Mouse (Mus musculus): ENCODE measurements around the gene Hp1bp3. TPM values are rescaled to one million over a fixed set of nuclear protein-coding genes. Genes with fewer than 3 reads are reported as not detected.
A peak's percentile ranks its signal among the peaks of the same experiment; 100 is the strongest.

The Hp1bp3 gene
- total RNA-seq (2017): 289 and 297 TPM in 2 replicates

GRCm38 (mm10) chr4:138216200-138216890, at the start of gene Hp1bp3:
TSS of gene Hp1bp3 (plus strand) at chr4:138216296.
- ATAC-seq (replicated peaks in 1 of 2; ENCODE audit: insufficient read depth in 1 of 2, low FRiP score in 2 of 2, low TSS enrichment in 1 of 2, low read depth in 1 of 2, poor library complexity in 2 of 2, severe bottlenecking in 2 of 2): peak; percentile 46 to 61

GRCm38 (mm10) chr4:138166519-138166918, 49.6 kb upstream of the Hp1bp3 start:
- no peak for ATAC-seq (replicated peaks in 1 of 2; ENCODE audit: insufficient read depth in 1 of 2, low FRiP score in 2 of 2, low TSS enrichment in 1 of 2, low read depth in 1 of 2, poor library complexity in 2 of 2, severe bottlenecking in 2 of 2)

- ATAC-seq (replicated peaks in 1 of 2; ENCODE audit: insufficient read depth in 1 of 2, low FRiP score in 2 of 2, low TSS enrichment in 1 of 2, low read depth in 1 of 2, poor library complexity in 2 of 2, severe bottlenecking in 2 of 2): no peak
These were observed 47.9 kb upstream of the Hp1bp3 start for GRCm38 (mm10) chr4:138168162-138168561.

- ATAC-seq (replicated peaks in 1 of 2; ENCODE audit: insufficient read depth in 1 of 2, low FRiP score in 2 of 2, low TSS enrichment in 1 of 2, low read depth in 1 of 2, poor library complexity in 2 of 2, severe bottlenecking in 2 of 2): no peak
These were observed 46.7 kb upstream of the Hp1bp3 start for GRCm38 (mm10) chr4:138169420-138169819.

GRCm38 (mm10) chr4:138172686-138173085, 43.4 kb upstream of the Hp1bp3 start:
- peak; percentile 70 to 75 for ATAC-seq (replicated peaks in 1 of 2; ENCODE audit: insufficient read depth in 1 of 2, low FRiP score in 2 of 2, low TSS enrichment in 1 of 2, low read depth in 1 of 2, poor library complexity in 2 of 2, severe bottlenecking in 2 of 2)

- no peak for ATAC-seq (replicated peaks in 1 of 2; ENCODE audit: insufficient read depth in 1 of 2, low FRiP score in 2 of 2, low TSS enrichment in 1 of 2, low read depth in 1 of 2, poor library complexity in 2 of 2, severe bottlenecking in 2 of 2)
These were observed 36.7 kb upstream of the Hp1bp3 start for GRCm38 (mm10) chr4:138179391-138179790.

GRCm38 (mm10) chr4:138180719-138181118, 35.4 kb upstream of the Hp1bp3 start:
- no peak for ATAC-seq (replicated peaks in 1 of 2; ENCODE audit: insufficient read depth in 1 of 2, low FRiP score in 2 of 2, low TSS enrichment in 1 of 2, low read depth in 1 of 2, poor library complexity in 2 of 2, severe bottlenecking in 2 of 2)

GRCm38 (mm10) chr4:138184056-138184455, 32.0 kb upstream of the Hp1bp3 start:
- ATAC-seq (replicated peaks in 1 of 2; ENCODE audit: insufficient read depth in 1 of 2, low FRiP score in 2 of 2, low TSS enrichment in 1 of 2, low read depth in 1 of 2, poor library complexity in 2 of 2, severe bottlenecking in 2 of 2): no peak

GRCm38 (mm10) chr4:138184573-138184981, 31.5 kb upstream of the Hp1bp3 start:
- ATAC-seq (replicated peaks in 1 of 2; ENCODE audit: insufficient read depth in 1 of 2, low FRiP score in 2 of 2, low TSS enrichment in 1 of 2, low read depth in 1 of 2, poor library complexity in 2 of 2, severe bottlenecking in 2 of 2): no peak

GRCm38 (mm10) chr4:138185961-138186360, 30.1 kb upstream of the Hp1bp3 start:
- no peak for ATAC-seq (replicated peaks in 1 of 2; ENCODE audit: insufficient read depth in 1 of 2, low FRiP score in 2 of 2, low TSS enrichment in 1 of 2, low read depth in 1 of 2, poor library complexity in 2 of 2, severe bottlenecking in 2 of 2)

GRCm38 (mm10) chr4:138187995-138188394, 28.1 kb upstream of the Hp1bp3 start:
- no peak for ATAC-seq (replicated peaks in 1 of 2; ENCODE audit: insufficient read depth in 1 of 2, low FRiP score in 2 of 2, low TSS enrichment in 1 of 2, low read depth in 1 of 2, poor library complexity in 2 of 2, severe bottlenecking in 2 of 2)

GRCm38 (mm10) chr4:138192561-138192960, 23.5 kb upstream of the Hp1bp3 start:
- ATAC-seq (replicated peaks in 1 of 2; ENCODE audit: insufficient read depth in 1 of 2, low FRiP score in 2 of 2, low TSS enrichment in 1 of 2, low read depth in 1 of 2, poor library complexity in 2 of 2, severe bottlenecking in 2 of 2): no peak

- ATAC-seq (replicated peaks in 1 of 2; ENCODE audit: insufficient read depth in 1 of 2, low FRiP score in 2 of 2, low TSS enrichment in 1 of 2, low read depth in 1 of 2, poor library complexity in 2 of 2, severe bottlenecking in 2 of 2): no peak
These were observed 15.3 kb upstream of the Hp1bp3 start for GRCm38 (mm10) chr4:138200769-138201168.

- no peak for ATAC-seq (replicated peaks in 1 of 2; ENCODE audit: insufficient read depth in 1 of 2, low FRiP score in 2 of 2, low TSS enrichment in 1 of 2, low read depth in 1 of 2, poor library complexity in 2 of 2, severe bottlenecking in 2 of 2)
These were observed 14.4 kb upstream of the Hp1bp3 start for GRCm38 (mm10) chr4:138201696-138202095.

GRCm38 (mm10) chr4:138210116-138210515, 6.0 kb upstream of the Hp1bp3 start:
- ATAC-seq (replicated peaks in 1 of 2; ENCODE audit: insufficient read depth in 1 of 2, low FRiP score in 2 of 2, low TSS enrichment in 1 of 2, low read depth in 1 of 2, poor library complexity in 2 of 2, severe bottlenecking in 2 of 2): no peak

- ATAC-seq (replicated peaks in 1 of 2; ENCODE audit: insufficient read depth in 1 of 2, low FRiP score in 2 of 2, low TSS enrichment in 1 of 2, low read depth in 1 of 2, poor library complexity in 2 of 2, severe bottlenecking in 2 of 2): no peak
These were observed 2.2 kb upstream of the Hp1bp3 start for GRCm38 (mm10) chr4:138213861-138214260.

- no peak for ATAC-seq (replicated peaks in 1 of 2; ENCODE audit: insufficient read depth in 1 of 2, low FRiP score in 2 of 2, low TSS enrichment in 1 of 2, low read depth in 1 of 2, poor library complexity in 2 of 2, severe bottlenecking in 2 of 2)
These were observed 361 bp upstream of the Hp1bp3 start for GRCm38 (mm10) chr4:138215671-138216199.

- ATAC-seq (replicated peaks in 1 of 2; ENCODE audit: insufficient read depth in 1 of 2, low FRiP score in 2 of 2, low TSS enrichment in 1 of 2, low read depth in 1 of 2, poor library complexity in 2 of 2, severe bottlenecking in 2 of 2): peak; percentile 90 to 92
These were observed 846 bp downstream of the Hp1bp3 start for GRCm38 (mm10) chr4:138216891-138217392.

- peak in 1 of 2 experiments; percentile 3; a peak in 1 of 4 replicates for ATAC-seq (replicated peaks in 1 of 2; ENCODE audit: insufficient read depth in 1 of 2, low FRiP score in 2 of 2, low TSS enrichment in 1 of 2, low read depth in 1 of 2, poor library complexity in 2 of 2, severe bottlenecking in 2 of 2)
These were observed 1.3 kb downstream of the Hp1bp3 start for GRCm38 (mm10) chr4:138217441-138217840.
